Mouse (Mus musculus) C2C12 (cell line): ENCODE data around the gene Rsph6a.

Experiments
- CTCF ChIP-seq: IDR thresholded peaks from one replicate; pipeline ENCODE4 v1.5.1; 2011; ENCODE audit not compliant: control insufficient read depth, insufficient read depth, insufficient read length
- FOSL1 ChIP-seq: IDR thresholded peaks from one replicate; pipeline ENCODE4 v1.8.0; 2011; ENCODE audit warnings: mild to moderate bottlenecking, low read length; ENCODE audit not compliant: poor library complexity, insufficient read depth, severe bottlenecking
- MAX ChIP-seq: IDR thresholded peaks from one replicate; pipeline ENCODE4 v1.6.1; 2011; ENCODE audit warnings: mild to moderate bottlenecking, control low read depth
- MYOG ChIP-seq: IDR thresholded peaks from one replicate; pipeline ENCODE4 v1.6.1; 2011; ENCODE audit not compliant: control insufficient read depth, insufficient read length; ENCODE audit errors: extremely low read depth
- USF1 ChIP-seq: IDR thresholded peaks from one replicate; pipeline ENCODE4 v1.6.1; 2011; ENCODE audit warnings: low read depth, mild to moderate bottlenecking, control low read depth, moderate library complexity

DNA sequence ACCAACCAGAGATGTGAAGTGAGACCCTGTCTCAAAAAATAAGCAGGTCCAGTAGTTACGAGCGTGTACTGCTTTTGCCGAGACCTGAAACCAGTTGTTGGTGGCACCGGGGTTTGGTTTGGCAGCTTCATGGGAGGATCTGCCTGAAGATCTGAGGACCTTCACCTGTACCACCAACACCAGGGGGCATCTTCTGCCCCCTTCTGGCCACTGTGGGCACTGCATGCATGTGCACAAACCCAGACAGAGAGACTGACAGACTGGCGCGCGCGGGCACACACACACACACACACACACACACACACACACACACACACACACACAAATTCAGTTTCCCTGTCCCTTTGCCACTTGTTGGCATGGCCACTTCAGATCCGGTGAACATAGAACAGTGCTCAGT, 19.0 kb downstream of the Rsph6a start:
- TF ChIP-seq CTCF (peak; percentile 28), MAX (no peak), USF1 (no peak), MYOG (no peak), FOSL1 (no peak)
